Mouse (Mus musculus) midbrain, embryonic 15.5 days (tissue): ENCODE measurements around the gene Jmjd7. TPM values are rescaled to one million over a fixed set of nuclear protein-coding genes. Genes with fewer than 3 reads are reported as not detected.

Experiments
- ATAC-seq: fragments of 200-750 bp; cut with Nextera tagmentation; replicated peaks from 2 replicates; pipeline ENCODE4 v1.8.0; 2017; ENCODE audit warnings: moderate TSS enrichment
- H3K27ac ChIP-seq: fragments of 300-500 bp; sonication (generic); 2 replicates; pipeline ENCODE4 v1.5.1; 2015; ENCODE audit warnings: mild to moderate bottlenecking, inconsistent platforms
- H3K27me3 ChIP-seq: fragments of 300-500 bp; sonication (generic); replicated peaks from 2 replicates; pipeline ENCODE4 v1.6.1; 2015; ENCODE audit warnings: inconsistent platforms
- H3K36me3 ChIP-seq: fragments of 300-500 bp; sonication (generic); replicated peaks from 2 replicates; pipeline ENCODE4 v1.6.1; 2015; ENCODE audit warnings: inconsistent platforms
- H3K4me1 ChIP-seq: fragments of 300-500 bp; sonication (generic); 2 replicates; pipeline ENCODE4 v1.6.1; 2015; ENCODE audit warnings: inconsistent platforms
- H3K4me2 ChIP-seq: fragments of 300-500 bp; sonication (generic); 2 replicates; pipeline ENCODE4 v1.6.1; 2015; ENCODE audit warnings: inconsistent platforms, mild to moderate bottlenecking, moderate library complexity
- H3K4me3 ChIP-seq: fragments of 300-500 bp; sonication (generic); 2 replicates; pipeline ENCODE4 v1.5.1; 2015; ENCODE audit warnings: mild to moderate bottlenecking, inconsistent platforms
- H3K9ac ChIP-seq: fragments of 300-500 bp; sonication (generic); 2 replicates; pipeline ENCODE4 v1.6.1; 2015; ENCODE audit warnings: mild to moderate bottlenecking, inconsistent platforms
- H3K9me3 ChIP-seq: fragments of 300-500 bp; sonication (generic); 2 replicates; pipeline ENCODE4 v1.6.1; 2016; ENCODE audit warnings: inconsistent platforms
- WGBS: fragments of 180-500 bp; shearing (Covaris S2); methylation state at CpG from one replicate; pipeline ENCODE4 v1.1.7; 2015; ENCODE audit warnings: mixed read lengths; 5-methylcytosine and 5-hydroxymethylcytosine counted together
- polyA plus RNA-seq: library from polyadenylated mRNA; unstranded; fragments of >200 nt; fragmentation: Nextera tagmentation; extraction: Ambion mirVana; gene quantifications from 2 replicates; pipeline ENCODE4 v1.2.1, GENCODE M21; 2015

Gene Jmjd7
- polyA plus RNA-seq, 1 experiment from 2014 or later, result 21.9 TPM

DNA sequence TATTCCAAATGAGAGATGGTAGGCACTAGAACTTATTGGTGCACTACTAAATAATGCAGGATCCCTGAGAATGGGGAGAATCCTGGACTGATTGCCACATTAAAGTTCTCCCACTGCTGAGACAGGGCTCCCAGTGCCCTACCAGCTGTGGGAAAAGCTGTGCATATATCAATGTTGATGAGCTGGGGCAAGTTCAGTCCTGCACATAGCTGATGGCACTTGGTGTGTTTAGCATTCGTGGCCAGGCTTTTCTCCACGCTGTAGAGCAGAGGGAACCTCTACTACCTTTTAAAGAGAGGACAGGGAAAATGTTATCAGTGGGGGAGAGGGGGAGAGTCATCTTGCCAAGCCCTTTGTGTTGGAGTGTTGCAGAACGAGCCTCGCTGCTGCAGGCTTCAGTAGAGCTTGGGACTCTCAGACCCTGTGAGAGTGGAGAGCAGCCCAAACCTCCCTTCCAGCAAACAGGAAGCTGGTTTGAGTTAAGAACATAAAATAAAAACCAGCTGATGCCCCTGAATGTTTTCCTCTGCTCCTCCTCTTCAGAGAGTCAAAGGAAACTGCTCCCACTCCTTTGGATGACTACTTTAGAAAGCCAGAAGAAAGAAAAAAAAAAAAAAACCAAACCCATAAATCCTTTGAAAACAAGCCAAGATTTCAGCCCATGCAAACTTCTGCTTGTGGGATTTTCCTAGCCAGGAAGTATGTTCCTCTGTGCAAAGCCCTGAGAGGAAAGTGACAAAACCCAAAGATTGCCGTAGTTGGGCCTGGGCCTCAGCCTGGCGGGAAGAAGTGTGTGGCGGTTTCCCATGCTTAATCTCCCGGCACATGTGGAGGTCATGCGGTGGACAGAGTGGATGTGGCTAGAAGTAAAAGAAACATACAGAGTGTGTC is 31.6 kb upstream of the Jmjd7 start:
- Histone ChIP-seq H3K4me2 (no peak overlapping the region), H3K27ac (peak overlapping the region; percentile 34; the same call in 1 of the 2 replicates), H3K4me3 (no peak overlapping the region), H3K36me3 (no peaks in the 10 kb centered on the region), H3K4me1 (no peaks in the 10 kb centered on the region), H3K27me3 (no peaks in the 10 kb centered on the region), H3K9me3 (no peaks in the 10 kb centered on the region), H3K9ac (no peak overlapping the region)
- 68% methylated on average over 9 of the region's 9 CpGs for WGBS
- no peak for ATAC-seq

DNA sequence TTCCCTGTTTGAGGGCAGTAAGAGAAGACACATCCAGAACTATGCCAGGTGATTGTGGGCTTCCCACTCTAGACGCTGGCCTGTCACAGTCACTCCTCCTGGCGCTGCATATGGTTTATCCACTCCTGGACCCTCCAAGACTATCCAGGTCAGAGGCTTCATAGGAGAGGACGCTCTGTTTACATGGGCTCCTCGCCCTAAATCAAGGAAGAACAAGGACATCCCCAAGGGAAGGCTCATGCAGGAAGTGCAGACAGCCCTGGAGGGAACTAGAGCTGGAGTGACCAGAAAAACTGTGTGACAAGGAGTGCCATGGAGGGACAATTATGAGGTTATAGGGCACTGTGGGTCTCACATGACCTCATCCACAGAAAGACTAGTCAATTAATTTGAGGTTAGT is 29.9 kb upstream of the Jmjd7 start:
- WGBS, result 90% methylated on average over 4 of the region's 4 CpGs
- Histone ChIP-seq H3K36me3 (no peaks in the 10 kb centered on the region), H3K9me3 (no peaks in the 10 kb centered on the region), H3K4me1 (no peaks in the 10 kb centered on the region), H3K27ac (no peak overlapping the region), H3K4me3 (no peak overlapping the region), H3K9ac (no peak overlapping the region), H3K4me2 (no peak overlapping the region), H3K27me3 (no peaks in the 10 kb centered on the region)
- no peak for ATAC-seq

- Histone ChIP-seq H3K4me3 (no peak overlapping the region), H3K4me1 (no peaks in the 10 kb centered on the region), H3K27me3 (no peaks in the 10 kb centered on the region), H3K9me3 (no peaks in the 10 kb centered on the region), H3K9ac (no peak overlapping the region), H3K27ac (no peak overlapping the region), H3K4me2 (no peak overlapping the region), H3K36me3 (no peaks in the 10 kb centered on the region)
- ATAC-seq, result no peak
- WGBS, result 99% methylated on average over 2 of the region's 2 CpGs
Measured at GRCm38 (mm10) chr2:119999731-120000130, 27.6 kb upstream of the Jmjd7 start.

GRCm38 (mm10) chr2:120000882-120001584 is 26.2 kb upstream of the Jmjd7 start:
- WGBS, result 93% methylated on average over 3 of the region's 3 CpGs
- Histone ChIP-seq H3K4me1 (no peaks in the 10 kb centered on the region), H3K4me3 (no peak overlapping the region), H3K27ac (no peak overlapping the region), H3K4me2 (no peak overlapping the region), H3K9me3 (no peaks in the 10 kb centered on the region), H3K9ac (no peak overlapping the region), H3K27me3 (no peaks in the 10 kb centered on the region), H3K36me3 (no peaks in the 10 kb centered on the region)
- no peak for ATAC-seq

GRCm38 (mm10) chr2:120001956-120002355 is 25.3 kb upstream of the Jmjd7 start:
- H3K4me1 ChIP-seq, result no peaks in the 10 kb centered on the region
- H3K4me2 ChIP-seq, result no peak overlapping the region
- H3K36me3 ChIP-seq, result no peaks in the 10 kb centered on the region
- H3K4me3 ChIP-seq, result no peak overlapping the region
- no peak overlapping the region for H3K9ac ChIP-seq
- no peaks in the 10 kb centered on the region for H3K27me3 ChIP-seq
- no peak overlapping the region for H3K27ac ChIP-seq
- no peak for ATAC-seq
- WGBS, result 77% methylated on average over 4 of the region's 4 CpGs
- H3K9me3 ChIP-seq, result no peaks in the 10 kb centered on the region

DNA sequence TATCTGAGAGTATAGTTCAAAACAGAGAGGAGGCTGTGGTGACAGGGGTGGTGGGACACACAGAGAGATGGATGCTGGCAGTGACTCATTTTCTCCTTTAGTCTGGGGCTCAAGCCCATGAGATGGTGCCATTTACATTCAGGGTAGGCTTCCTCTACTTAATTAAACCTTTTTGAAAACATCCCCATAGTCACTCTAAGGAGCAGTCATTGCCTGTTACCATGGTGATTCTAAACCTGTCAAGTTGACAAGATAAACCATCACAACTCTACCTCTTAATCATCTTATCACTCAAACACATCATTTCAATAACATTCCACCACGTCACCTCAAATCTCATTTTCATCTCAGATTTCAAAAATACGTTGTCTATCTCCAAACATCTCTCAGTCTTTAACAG is 23.3 kb upstream of the Jmjd7 start:
- no peak overlapping the region for H3K27ac ChIP-seq
- H3K9me3 ChIP-seq, result no peaks in the 10 kb centered on the region
- no peak overlapping the region for H3K4me2 ChIP-seq
- WGBS, result 80% methylated on average over 2 of the region's 2 CpGs
- no peaks in the 10 kb centered on the region for H3K27me3 ChIP-seq
- no peak overlapping the region for H3K9ac ChIP-seq
- no peak overlapping the region for H3K4me3 ChIP-seq
- no peaks in the 10 kb centered on the region for H3K36me3 ChIP-seq
- no peak for ATAC-seq
- H3K4me1 ChIP-seq, result no peaks in the 10 kb centered on the region

DNA sequence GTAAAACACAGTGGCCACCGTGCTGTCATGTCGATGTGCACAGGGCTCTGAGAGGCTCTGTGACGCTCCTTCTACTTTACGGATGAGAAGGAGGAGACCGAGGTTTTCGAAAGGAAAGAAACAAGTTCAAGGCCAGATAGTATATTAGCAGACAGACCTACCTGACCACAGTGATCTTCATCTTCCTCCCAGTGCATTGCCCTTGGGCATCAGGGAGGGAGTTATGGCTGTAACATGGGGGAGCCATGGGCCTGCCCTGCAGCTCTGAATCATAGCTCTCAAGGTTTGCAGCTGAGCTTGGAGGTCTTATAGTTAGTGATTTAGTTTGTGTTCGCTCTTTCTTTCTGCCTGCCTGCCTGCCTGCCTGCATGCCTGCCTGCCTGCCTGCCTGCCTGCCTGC is 20.6 kb upstream of the Jmjd7 start:
- Histone ChIP-seq H3K9ac (no peak overlapping the region), H3K4me3 (no peak overlapping the region), H3K9me3 (no peaks in the 10 kb centered on the region), H3K4me2 (no peak overlapping the region), H3K4me1 (no peaks in the 10 kb centered on the region), H3K36me3 (no peaks in the 10 kb centered on the region), H3K27ac (no peak overlapping the region), H3K27me3 (no peaks in the 10 kb centered on the region)
- WGBS, result 93% methylated on average over 7 of the region's 7 CpGs
- ATAC-seq, result no peak

DNA sequence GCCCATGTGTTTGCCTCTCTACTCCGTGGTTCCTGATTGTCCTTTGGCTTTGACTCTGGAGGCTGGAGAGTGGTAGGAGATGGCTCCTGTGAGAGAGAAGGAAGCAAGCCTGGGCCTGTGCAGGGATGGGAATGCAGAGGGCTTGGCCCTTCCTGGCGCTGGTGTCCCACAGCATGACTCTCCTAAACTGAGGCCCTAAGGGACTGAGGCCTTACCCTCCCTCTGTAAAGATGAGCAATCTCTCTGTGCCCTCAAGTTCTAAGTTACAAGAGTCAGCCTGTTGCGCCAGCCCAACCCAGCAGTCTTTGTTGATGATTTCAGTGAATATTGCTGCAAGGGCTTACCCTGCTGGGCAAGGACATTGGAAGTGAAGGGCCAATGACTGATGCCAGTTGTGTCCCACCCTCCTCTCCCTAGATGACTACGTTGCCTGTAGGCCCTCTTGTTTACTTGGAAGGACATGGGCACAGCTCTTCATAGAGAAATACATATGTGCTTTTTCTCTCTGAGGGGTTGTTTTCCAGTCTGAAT is 19.5 kb upstream of the Jmjd7 start:
- ATAC-seq, result no peak
- 86% methylated on average over 4 of the region's 4 CpGs for WGBS
- no peaks in the 10 kb centered on the region for H3K9me3 ChIP-seq
- no peak overlapping the region for H3K4me2 ChIP-seq
- no peaks in the 10 kb centered on the region for H3K36me3 ChIP-seq
- H3K27me3 ChIP-seq, result no peaks in the 10 kb centered on the region
- H3K27ac ChIP-seq, result no peak overlapping the region
- H3K4me3 ChIP-seq, result no peak overlapping the region
- H3K9ac ChIP-seq, result no peak overlapping the region
- no peaks in the 10 kb centered on the region for H3K4me1 ChIP-seq

DNA sequence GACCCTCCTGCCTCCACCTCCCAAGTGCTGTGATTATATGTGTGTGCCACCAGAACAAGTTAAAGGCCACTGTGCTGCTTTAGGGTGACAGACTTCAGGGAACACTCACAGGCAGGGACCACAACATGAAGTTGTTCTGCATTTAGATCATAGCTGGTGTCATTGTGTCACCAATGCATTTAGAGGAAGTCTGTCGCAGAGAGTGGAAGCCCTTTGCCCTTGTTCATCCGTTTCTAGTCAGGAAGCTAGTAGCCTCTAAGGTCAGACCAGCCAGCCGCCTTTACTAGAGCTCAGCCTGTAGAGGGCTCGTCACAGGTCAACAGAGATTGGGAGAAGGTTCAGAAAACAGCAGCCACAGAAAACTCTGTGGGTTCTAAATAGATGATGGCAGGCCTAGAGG is 18.6 kb upstream of the Jmjd7 start:
- Histone ChIP-seq H3K27ac (no peak overlapping the region), H3K4me3 (no peak overlapping the region), H3K9ac (no peak overlapping the region), H3K4me2 (no peak overlapping the region), H3K9me3 (no peaks in the 10 kb centered on the region), H3K4me1 (no peaks in the 10 kb centered on the region), H3K36me3 (no peaks in the 10 kb centered on the region), H3K27me3 (no peaks in the 10 kb centered on the region)
- WGBS, result 76% methylated on average over 4 of the region's 4 CpGs
- no peak for ATAC-seq

GRCm38 (mm10) chr2:120011462-120012200 is 15.7 kb upstream of the Jmjd7 start:
- no peak overlapping the region for H3K27ac ChIP-seq
- no peak for ATAC-seq
- no peak overlapping the region for H3K4me2 ChIP-seq
- no peaks in the 10 kb centered on the region for H3K4me1 ChIP-seq
- no peaks in the 10 kb centered on the region for H3K27me3 ChIP-seq
- no peak overlapping the region for H3K9ac ChIP-seq
- H3K4me3 ChIP-seq, result no peak overlapping the region
- H3K36me3 ChIP-seq, result 0 out of 2 replicates have a peak, but pooled peaks cover 3% of the 10 kb centered on the region
- no peaks in the 10 kb centered on the region for H3K9me3 ChIP-seq
- 77% methylated on average over 8 of the region's 8 CpGs for WGBS

GRCm38 (mm10) chr2:120012924-120013323 is 14.4 kb upstream of the Jmjd7 start:
- ATAC-seq, result no peak
- Histone ChIP-seq H3K4me1 (no peaks in the 10 kb centered on the region), H3K9ac (no peak overlapping the region), H3K27me3 (no peaks in the 10 kb centered on the region), H3K27ac (no peak overlapping the region), H3K4me2 (no peak overlapping the region), H3K9me3 (no peaks in the 10 kb centered on the region), H3K4me3 (no peak overlapping the region), H3K36me3 (peaks cover 5% of the 10 kb centered on the region; the same call in 1 of the 2 replicates)
- 90% methylated on average over 13 of the region's 13 CpGs for WGBS

DNA sequence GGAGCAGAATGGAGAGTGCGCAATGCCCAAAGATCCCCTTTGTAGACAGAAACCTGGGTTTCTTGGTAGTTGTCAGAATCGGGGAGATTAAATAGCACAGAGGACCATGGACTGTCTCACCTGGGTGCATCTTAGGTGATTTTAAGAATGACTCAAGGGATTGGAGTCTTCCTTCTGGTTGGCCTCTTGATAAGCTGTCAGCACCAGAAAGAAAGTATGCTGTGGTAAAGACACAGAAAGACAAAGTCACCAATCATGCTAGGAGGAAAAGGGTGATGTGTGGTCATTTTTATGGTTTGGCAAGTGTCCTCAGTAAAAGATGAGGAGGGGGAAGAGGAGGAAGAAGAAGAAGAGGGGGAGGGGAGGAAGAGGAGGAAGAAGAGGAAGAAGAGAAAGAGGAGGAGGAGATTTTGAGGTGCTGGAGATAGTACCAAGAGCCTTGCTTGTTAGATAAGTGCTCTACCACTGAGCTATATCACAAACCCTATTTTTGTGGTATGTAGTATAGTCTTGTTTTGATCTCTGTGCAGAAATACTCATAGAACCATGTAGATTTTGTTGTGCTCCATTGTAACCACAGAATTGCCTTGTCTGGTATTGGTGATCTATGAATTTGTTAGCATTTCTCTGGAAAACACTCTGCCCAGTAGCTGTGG is 13.3 kb upstream of the Jmjd7 start:
- ATAC-seq, result no peak
- Histone ChIP-seq H3K36me3 (peaks cover 15% of the 10 kb centered on the region), H3K27me3 (no peaks in the 10 kb centered on the region), H3K4me1 (no peaks in the 10 kb centered on the region), H3K4me2 (no peak overlapping the region), H3K27ac (no peak overlapping the region), H3K9me3 (no peaks in the 10 kb centered on the region), H3K4me3 (no peak overlapping the region), H3K9ac (no peak overlapping the region)
- WGBS, result 97% methylated on average over 2 of the region's 2 CpGs
